Mouse (Mus musculus): Measurements from ENCODE around the gene Rag2. TPM values are rescaled to one million over a fixed set of nuclear protein-coding genes. Genes with fewer than 3 reads are reported as not detected.

The Rag2 gene
- polyA plus RNA-seq, 1 experiment from 2014 or later, result 0.16 TPM

DNA sequence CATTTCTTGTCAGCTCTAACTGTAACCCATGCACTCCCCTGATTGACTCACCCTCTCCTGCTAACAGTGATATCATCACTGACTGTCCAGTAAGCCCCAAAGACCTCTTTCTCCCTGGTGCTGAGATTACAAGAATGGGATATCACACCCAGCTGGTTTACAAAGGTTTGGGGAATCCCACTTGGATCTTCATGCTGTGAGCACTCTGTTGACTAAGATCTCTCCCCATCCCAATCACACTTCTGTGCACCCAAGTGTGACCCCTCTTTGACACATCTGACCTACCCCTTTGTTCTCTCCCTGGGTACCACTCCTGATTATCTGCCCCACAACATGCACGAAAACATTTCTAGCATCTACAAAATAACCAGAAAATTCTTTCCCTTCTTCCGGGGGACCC lies 23.8 kb downstream of the Rag2 start:
- DNase-seq (ENCODE audit: low spot score), result no peak

DNA sequence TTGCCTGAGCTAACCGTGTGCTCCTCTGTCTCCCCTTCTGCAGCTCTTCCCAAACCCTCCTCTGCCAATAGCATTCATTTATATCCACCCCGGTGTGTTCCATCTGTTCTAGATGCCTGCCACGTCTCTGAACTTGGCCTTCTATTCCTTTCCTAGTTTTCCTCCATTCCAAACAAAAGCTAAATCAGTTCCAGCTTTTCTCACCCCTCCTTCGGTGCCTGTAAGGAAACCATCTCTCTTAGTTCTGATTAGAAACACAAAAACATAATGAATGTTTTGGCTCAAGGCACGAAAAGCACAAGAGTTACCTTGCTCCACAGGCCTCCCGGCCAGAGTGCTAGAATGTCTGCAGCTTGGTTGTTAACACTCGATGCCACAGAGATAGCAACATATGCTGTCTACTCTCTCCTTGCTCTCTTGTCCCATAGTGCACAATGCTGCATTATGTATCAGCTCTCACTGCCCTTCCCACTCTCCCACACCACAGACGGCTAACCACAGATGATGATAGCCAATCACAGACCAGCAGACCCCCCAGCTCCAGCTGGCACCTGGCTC lies 24.7 kb downstream of the Rag2 start, which contains the start of the genes Rag1 and B230118H07Rik:
TSS of gene Rag1 (minus strand) at position 388 of the 558 bp plus-strand sequence.
TSS of gene B230118H07Rik (minus strand) at position 419 of the 558 bp plus-strand sequence.
- 38% methylated on average over 8 of the region's 8 CpGs for WGBS
- no peaks in the 10 kb centered on the region for H3K36me3 ChIP-seq (replicated peaks; ENCODE audit: control insufficient read depth, insufficient read depth)
- H3K27ac ChIP-seq, result no peak within 1 kb of the TSS
- no peak for ATAC-seq (ENCODE audit: low FRiP score)
- no peaks in the 10 kb centered on the region for H3K27me3 ChIP-seq (ENCODE audit: control insufficient read depth, insufficient read depth, low read length)
- H3K4me1 ChIP-seq (replicated peaks; ENCODE audit: control insufficient read depth, insufficient read depth, low read length), result peaks cover 4% of the 10 kb centered on the region; the same call in 1 of the 2 replicates
- no peak for DNase-seq (ENCODE audit: low spot score)
- no peaks in the 10 kb centered on the region for H3K9me3 ChIP-seq (ENCODE audit: control insufficient read depth, low read length)
- H3K9ac ChIP-seq, result no peak within 1 kb of the TSS
- H3K4me2 ChIP-seq (replicated peaks), result no peak within 1 kb of the TSS
- no peak within 1 kb of the TSS for H3K4me3 ChIP-seq (replicated peaks; ENCODE audit: low read length)

More for the DNA sequence above, 23.8 kb downstream of the Rag2 start:
- ATAC-seq (ENCODE audit: low FRiP score), result no peak
- no peak overlapping the region for H3K4me3 ChIP-seq (replicated peaks; ENCODE audit: low read length)
- no peak overlapping the region for H3K4me2 ChIP-seq (replicated peaks)
- no peaks in the 10 kb centered on the region for H3K36me3 ChIP-seq (replicated peaks; ENCODE audit: control insufficient read depth, insufficient read depth)
- H3K4me1 ChIP-seq (replicated peaks; ENCODE audit: control insufficient read depth, insufficient read depth, low read length), result peaks cover 4% of the 10 kb centered on the region; the same call in 1 of the 2 replicates
- H3K27ac ChIP-seq, result no peak overlapping the region
- no peaks in the 10 kb centered on the region for H3K27me3 ChIP-seq (ENCODE audit: control insufficient read depth, insufficient read depth, low read length)
- H3K9ac ChIP-seq, result no peak overlapping the region
- H3K9me3 ChIP-seq (ENCODE audit: control insufficient read depth, low read length), result no peaks in the 10 kb centered on the region
- 54% methylated on average over 2 of the region's 2 CpGs for WGBS

DNA sequence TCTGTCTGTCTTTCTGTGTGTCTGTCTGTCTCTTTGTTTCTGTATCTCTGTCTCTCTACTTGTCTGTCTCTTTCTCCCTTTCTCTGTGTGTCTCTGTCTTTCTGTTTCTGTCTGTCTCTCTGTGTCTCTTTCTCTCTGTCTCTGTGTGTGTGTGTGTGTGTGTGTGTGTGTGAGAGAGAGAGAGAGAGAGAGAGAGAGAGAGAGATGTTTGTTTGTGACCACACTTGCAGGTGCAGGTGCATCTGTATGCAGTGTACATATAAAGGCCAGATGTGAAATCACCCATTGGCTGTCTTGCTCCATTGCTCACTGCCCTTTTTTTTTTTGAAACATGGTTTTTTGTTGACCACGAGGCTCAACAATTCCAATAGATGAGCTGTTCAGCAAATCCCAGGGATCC lies 25.9 kb downstream of the Rag2 start:
- DNase-seq (ENCODE audit: low spot score) (no peak), ATAC-seq (ENCODE audit: low FRiP score) (no peak)
- 61% methylated on average over 1 of the region's 1 CpGs for WGBS
- Histone ChIP-seq H3K4me1 (replicated peaks; ENCODE audit: control insufficient read depth, insufficient read depth, low read length) (peaks cover 4% of the 10 kb centered on the region; the same call in 1 of the 2 replicates), H3K4me3 (replicated peaks; ENCODE audit: low read length) (no peak overlapping the region), H3K9me3 (ENCODE audit: control insufficient read depth, low read length) (no peaks in the 10 kb centered on the region), H3K9ac (no peak overlapping the region), H3K36me3 (replicated peaks; ENCODE audit: control insufficient read depth, insufficient read depth) (no peaks in the 10 kb centered on the region), H3K27ac (no peak overlapping the region), H3K27me3 (ENCODE audit: control insufficient read depth, insufficient read depth, low read length) (no peaks in the 10 kb centered on the region), H3K4me2 (replicated peaks) (no peak overlapping the region)

DNA sequence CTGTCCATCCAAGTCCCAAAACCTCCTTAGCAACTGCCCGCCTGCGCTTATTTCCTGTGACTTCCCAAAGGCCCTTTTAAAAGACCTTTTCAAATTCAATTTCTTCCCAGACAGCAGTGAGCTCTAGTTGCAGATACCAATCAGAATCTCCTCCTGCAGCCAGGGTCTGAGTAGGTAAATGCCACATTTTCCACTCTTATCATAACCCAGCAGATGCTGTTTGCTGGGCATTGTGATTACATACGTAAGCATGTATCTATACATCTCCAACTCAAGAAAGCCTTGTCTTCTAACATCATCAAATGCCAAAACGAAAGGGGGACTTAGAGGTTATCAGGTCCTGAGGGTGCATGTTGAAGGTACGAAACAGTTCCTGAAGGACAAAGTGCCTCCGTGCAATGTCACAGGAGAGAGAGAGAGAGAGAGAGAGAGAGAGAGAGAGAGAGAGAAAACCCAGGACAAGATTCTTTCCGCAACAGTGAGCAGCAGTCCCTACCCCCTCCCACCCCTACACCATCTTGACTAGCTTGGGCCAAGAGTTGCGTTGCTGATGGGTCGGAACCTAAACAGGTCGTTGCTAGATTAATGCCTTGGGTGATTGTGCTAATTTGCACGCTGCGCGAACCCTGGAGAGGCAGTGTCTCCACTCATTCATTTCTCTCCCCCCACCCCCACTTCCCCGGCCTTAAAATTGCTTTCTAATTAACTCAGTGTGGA lies 27.8 kb downstream of the Rag2 start:
- H3K4me2 ChIP-seq (replicated peaks), result peak overlapping the region; percentile 70
- H3K4me1 ChIP-seq (replicated peaks; ENCODE audit: control insufficient read depth, insufficient read depth, low read length), result peaks cover 4% of the 10 kb centered on the region; the same call in 1 of the 2 replicates
- H3K27me3 ChIP-seq (ENCODE audit: control insufficient read depth, insufficient read depth, low read length), result no peaks in the 10 kb centered on the region
- H3K27ac ChIP-seq, result no peak overlapping the region
- H3K9me3 ChIP-seq (ENCODE audit: control insufficient read depth, low read length), result no peaks in the 10 kb centered on the region
- ATAC-seq (ENCODE audit: low FRiP score) (peak; percentile 68), DNase-seq (ENCODE audit: low spot score) (peak; percentile 55)
- H3K4me3 ChIP-seq (replicated peaks; ENCODE audit: low read length), result peak overlapping the region; percentile 28
- no peaks in the 10 kb centered on the region for H3K36me3 ChIP-seq (replicated peaks; ENCODE audit: control insufficient read depth, insufficient read depth)
- 28% methylated on average over 14 of the region's 14 CpGs for WGBS
- peak overlapping the region; percentile 51 for H3K9ac ChIP-seq

DNA sequence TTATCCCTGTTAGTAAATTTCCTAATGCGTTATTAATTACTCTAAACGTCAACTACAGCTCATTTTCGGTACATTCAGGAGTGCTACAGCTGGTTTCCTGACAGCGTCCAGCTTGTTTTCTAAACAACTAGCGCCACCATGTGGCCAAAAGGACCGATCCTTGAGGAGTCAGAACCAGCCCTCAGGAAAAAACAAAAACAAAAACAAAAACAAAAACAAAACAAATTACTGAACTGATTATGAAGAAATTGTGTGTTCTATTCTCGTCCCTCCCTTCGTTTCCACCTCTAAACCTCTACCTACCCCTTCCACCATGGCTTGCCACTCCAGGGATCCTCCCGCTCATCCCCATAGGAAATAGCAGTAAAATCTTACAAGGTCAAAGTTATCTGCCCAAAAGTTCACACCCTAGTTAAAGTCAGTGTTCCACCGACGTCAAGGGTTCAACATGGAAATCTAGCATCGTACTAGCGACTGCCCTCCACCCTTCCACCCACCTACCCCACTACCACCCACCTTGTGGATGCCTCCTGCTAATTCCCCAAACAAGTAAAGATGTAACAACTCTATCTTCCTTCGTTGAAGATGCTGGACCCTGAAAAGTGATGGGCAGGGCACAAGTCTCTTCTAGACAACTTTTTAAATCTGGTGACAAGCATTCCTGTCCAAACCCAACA lies 28.5 kb downstream of the Rag2 start:
- 20% methylated on average over 14 of the region's 14 CpGs for WGBS
- Histone ChIP-seq H3K36me3 (replicated peaks; ENCODE audit: control insufficient read depth, insufficient read depth) (no peaks in the 10 kb centered on the region), H3K9me3 (ENCODE audit: control insufficient read depth, low read length) (no peaks in the 10 kb centered on the region), H3K4me2 (replicated peaks) (peak overlapping the region; percentile 70), H3K9ac (peak overlapping the region; percentile 51), H3K4me1 (replicated peaks; ENCODE audit: control insufficient read depth, insufficient read depth, low read length) (peaks cover 4% of the 10 kb centered on the region; the same call in 1 of the 2 replicates), H3K4me3 (replicated peaks; ENCODE audit: low read length) (peak overlapping the region; percentile 28), H3K27ac (no peak overlapping the region), H3K27me3 (ENCODE audit: control insufficient read depth, insufficient read depth, low read length) (no peaks in the 10 kb centered on the region)
- ATAC-seq (ENCODE audit: low FRiP score), result peak; percentile 79
- peak; percentile 93 for DNase-seq (ENCODE audit: low spot score)

DNA sequence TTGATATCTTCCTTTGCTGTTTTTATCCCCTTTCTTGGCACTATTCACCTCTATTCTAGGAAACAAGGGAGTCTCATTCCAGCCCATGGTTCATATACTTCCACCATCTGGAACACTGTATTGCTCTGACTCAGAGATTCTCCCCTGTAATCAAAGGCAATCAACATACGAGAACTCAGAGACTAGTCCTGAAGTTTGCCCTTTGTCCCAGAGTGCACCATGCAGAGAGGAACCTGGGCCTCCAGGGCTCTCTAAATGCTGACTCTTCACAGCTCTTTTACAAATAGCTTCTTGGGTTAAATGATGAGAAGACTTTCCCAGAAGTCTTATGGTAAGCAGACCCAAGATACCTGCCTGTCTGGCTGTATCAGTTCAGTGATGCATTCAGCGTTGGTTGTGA lies 36.0 kb downstream of the Rag2 start:
- DNase-seq (ENCODE audit: low spot score) (no peak), ATAC-seq (ENCODE audit: low FRiP score) (no peak)
- Histone ChIP-seq H3K9ac (no peak overlapping the region), H3K27ac (no peak overlapping the region), H3K4me2 (replicated peaks) (no peak overlapping the region), H3K4me3 (replicated peaks; ENCODE audit: low read length) (no peak overlapping the region), H3K9me3 (ENCODE audit: control insufficient read depth, low read length) (no peaks in the 10 kb centered on the region), H3K4me1 (replicated peaks; ENCODE audit: control insufficient read depth, insufficient read depth, low read length) (no peaks in the 10 kb centered on the region), H3K36me3 (replicated peaks; ENCODE audit: control insufficient read depth, insufficient read depth) (no peaks in the 10 kb centered on the region), H3K27me3 (ENCODE audit: control insufficient read depth, insufficient read depth, low read length) (no peaks in the 10 kb centered on the region; the same call in 1 of the 2 replicates)
- WGBS, result 74% methylated on average over 2 of the region's 2 CpGs

DNA sequence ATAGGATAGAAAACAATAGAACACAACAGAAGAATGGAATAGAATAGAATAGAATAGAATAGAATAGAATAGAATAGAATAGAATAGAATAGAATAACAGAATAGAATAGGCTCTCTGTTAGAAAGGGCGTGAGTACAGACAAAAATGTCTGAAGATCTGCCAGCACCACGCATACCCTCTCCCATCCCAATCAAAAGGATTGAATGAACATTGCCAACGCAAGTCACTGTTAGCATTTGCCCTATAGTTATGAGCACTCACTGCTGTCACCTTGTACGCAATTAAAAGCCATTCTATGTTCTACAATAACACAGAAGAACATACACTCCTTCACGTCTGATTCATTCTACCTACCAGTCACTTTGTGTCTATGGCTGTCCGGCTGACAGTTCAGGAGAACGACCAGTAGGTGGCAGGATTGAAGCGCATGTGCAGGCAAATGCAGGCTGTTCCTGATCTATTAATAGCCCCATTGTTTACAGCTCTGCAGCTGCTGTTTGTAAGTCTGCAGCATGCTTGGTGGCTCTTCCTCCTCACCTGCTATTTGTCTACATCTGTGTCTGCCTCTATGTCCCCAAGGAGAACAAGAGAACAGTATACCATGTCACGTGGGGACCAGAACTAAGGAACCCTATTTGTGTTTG lies 40.7 kb downstream of the Rag2 start:
- Histone ChIP-seq H3K9ac (0 out of 2 replicates have a peak overlapping the region, but pooled peaks have one; percentile 16), H3K4me2 (replicated peaks) (no peak overlapping the region), H3K27ac (peak overlapping the region; percentile 36; the same call in 1 of the 2 replicates), H3K9me3 (ENCODE audit: control insufficient read depth, low read length) (no peaks in the 10 kb centered on the region), H3K4me1 (replicated peaks; ENCODE audit: control insufficient read depth, insufficient read depth, low read length) (no peaks in the 10 kb centered on the region), H3K27me3 (ENCODE audit: control insufficient read depth, insufficient read depth, low read length) (no peaks in the 10 kb centered on the region; the same call in 1 of the 2 replicates), H3K36me3 (replicated peaks; ENCODE audit: control insufficient read depth, insufficient read depth) (no peaks in the 10 kb centered on the region), H3K4me3 (replicated peaks; ENCODE audit: low read length) (no peak overlapping the region)
- ATAC-seq (ENCODE audit: low FRiP score) (peak; percentile 76; the same call in 1 of the 2 replicates), DNase-seq (ENCODE audit: low spot score) (peak; percentile 79)
- WGBS, result 20% methylated on average over 9 of the region's 9 CpGs

DNA sequence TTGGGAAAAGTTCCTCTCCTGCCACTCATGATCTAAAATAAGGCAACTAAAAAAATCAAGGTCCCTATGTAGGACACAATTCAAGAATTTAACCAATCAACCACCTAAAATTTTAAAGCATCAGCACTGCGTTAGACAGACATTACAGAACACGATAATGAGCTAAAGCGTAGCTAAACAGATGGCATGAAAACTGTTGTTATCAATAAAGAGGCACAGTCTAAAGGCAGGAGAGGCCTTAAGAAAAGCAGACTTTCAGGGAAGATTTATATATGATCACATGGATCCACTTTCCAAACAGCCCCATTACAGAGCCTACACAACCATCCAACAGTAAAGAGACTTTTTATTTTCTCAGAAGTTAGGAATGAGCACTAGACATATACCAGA lies 41.2 kb downstream of the Rag2 start:
- WGBS, result 74% methylated on average over 3 of the region's 3 CpGs
- H3K9ac ChIP-seq, result 0 out of 2 replicates have a peak overlapping the region, but pooled peaks have one; percentile 16
- no peaks in the 10 kb centered on the region; the same call in 1 of the 2 replicates for H3K27me3 ChIP-seq (ENCODE audit: control insufficient read depth, insufficient read depth, low read length)
- ATAC-seq (ENCODE audit: low FRiP score) (peak; percentile 24; the same call in 1 of the 2 replicates), DNase-seq (ENCODE audit: low spot score) (no peak)
- no peaks in the 10 kb centered on the region for H3K9me3 ChIP-seq (ENCODE audit: control insufficient read depth, low read length)
- no peaks in the 10 kb centered on the region for H3K36me3 ChIP-seq (replicated peaks; ENCODE audit: control insufficient read depth, insufficient read depth)
- no peak overlapping the region for H3K4me3 ChIP-seq (replicated peaks; ENCODE audit: low read length)
- H3K27ac ChIP-seq, result peak overlapping the region; percentile 36; the same call in 1 of the 2 replicates
- H3K4me1 ChIP-seq (replicated peaks; ENCODE audit: control insufficient read depth, insufficient read depth, low read length), result no peaks in the 10 kb centered on the region
- H3K4me2 ChIP-seq (replicated peaks), result no peak overlapping the region
